Mouse (Mus musculus): Measurements from ENCODE around the gene Atrnl1. TPM values are rescaled to one million over a fixed set of nuclear protein-coding genes. Genes with fewer than 3 reads are reported as not detected.
A peak's percentile ranks its signal among the peaks of the same experiment; 100 is the strongest.

Atrnl1 gene
- polyA plus RNA-seq, 1 experiment from 2014 or later: 5.0 TPM

DNA sequence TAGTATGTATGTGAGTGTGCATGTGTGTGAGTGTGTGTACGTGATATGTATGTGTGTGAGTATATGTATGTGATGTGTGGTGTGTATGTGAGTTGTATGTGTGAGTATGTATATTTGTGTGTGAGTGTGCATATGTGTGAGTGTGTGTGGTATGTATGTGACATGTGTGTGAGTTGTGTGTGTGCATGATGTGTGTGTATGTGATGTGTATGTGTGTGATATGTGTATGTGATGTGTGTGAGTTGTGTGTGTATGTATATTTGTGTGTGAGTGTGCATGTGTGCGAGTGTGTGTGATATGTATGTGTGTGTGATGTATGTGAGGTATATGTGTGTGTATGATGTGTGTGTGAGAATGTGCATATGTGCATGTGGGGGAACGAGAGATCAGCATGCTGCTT, 326.0 kb downstream of the Atrnl1 start:
- Histone ChIP-seq H3K4me3 (ENCODE audit: low read depth, low read length) (no peak overlapping the region), H3K4me2 (ENCODE audit: low read depth, low read length, severe bottlenecking) (no peak overlapping the region), H3K27ac (ENCODE audit: low read depth, low read length) (no peak overlapping the region), H3K9me3 (ENCODE audit: control insufficient read depth, low read length) (no peaks in the 10 kb centered on the region), H3K27me3 (ENCODE audit: control insufficient read depth, insufficient read depth, low read length) (no peaks in the 10 kb centered on the region), H3K36me3 (ENCODE audit: control insufficient read depth, insufficient read depth, low read length) (no peaks in the 10 kb centered on the region), H3K4me1 (replicated peaks; ENCODE audit: control insufficient read depth, insufficient read depth, low read length) (no peaks in the 10 kb centered on the region), H3K9ac (ENCODE audit: low read length) (no peak overlapping the region)
- DNase-seq (ENCODE audit: low spot score): no peak
- 92% methylated on average over 3 of the region's 3 CpGs for WGBS
- ATAC-seq (replicated peaks; ENCODE audit: low FRiP score): no peak

DNA sequence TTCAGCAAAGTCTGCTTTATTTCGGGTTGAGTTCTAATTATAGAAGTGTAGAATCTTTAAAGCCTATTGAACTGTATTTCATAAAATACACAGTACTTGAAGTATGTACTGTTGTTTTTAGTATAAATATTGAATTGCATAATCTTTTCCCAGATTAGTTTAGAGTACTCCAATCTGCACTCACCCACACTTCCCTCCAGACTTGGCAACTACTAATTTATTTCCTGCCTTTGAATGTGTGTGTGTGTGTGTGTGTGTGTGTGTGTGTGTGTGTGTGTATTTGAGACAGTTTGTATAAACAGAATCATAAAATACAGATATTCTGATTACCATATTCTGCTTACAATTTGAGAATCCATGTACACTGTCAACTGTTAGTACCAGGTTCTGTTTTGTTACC, 328.3 kb downstream of the Atrnl1 start:
- ATAC-seq (replicated peaks; ENCODE audit: low FRiP score): no peak
- Histone ChIP-seq H3K9me3 (ENCODE audit: control insufficient read depth, low read length) (no peaks in the 10 kb centered on the region), H3K27me3 (ENCODE audit: control insufficient read depth, insufficient read depth, low read length) (no peaks in the 10 kb centered on the region), H3K4me1 (replicated peaks; ENCODE audit: control insufficient read depth, insufficient read depth, low read length) (no peaks in the 10 kb centered on the region), H3K4me3 (ENCODE audit: low read depth, low read length) (no peak overlapping the region), H3K9ac (ENCODE audit: low read length) (no peak overlapping the region), H3K4me2 (ENCODE audit: low read depth, low read length, severe bottlenecking) (no peak overlapping the region), H3K36me3 (ENCODE audit: control insufficient read depth, insufficient read depth, low read length) (no peaks in the 10 kb centered on the region), H3K27ac (ENCODE audit: low read depth, low read length) (no peak overlapping the region)
- WGBS: 87% methylated on average over 1 of the region's 1 CpGs
- DNase-seq (ENCODE audit: low spot score): no peak

DNA sequence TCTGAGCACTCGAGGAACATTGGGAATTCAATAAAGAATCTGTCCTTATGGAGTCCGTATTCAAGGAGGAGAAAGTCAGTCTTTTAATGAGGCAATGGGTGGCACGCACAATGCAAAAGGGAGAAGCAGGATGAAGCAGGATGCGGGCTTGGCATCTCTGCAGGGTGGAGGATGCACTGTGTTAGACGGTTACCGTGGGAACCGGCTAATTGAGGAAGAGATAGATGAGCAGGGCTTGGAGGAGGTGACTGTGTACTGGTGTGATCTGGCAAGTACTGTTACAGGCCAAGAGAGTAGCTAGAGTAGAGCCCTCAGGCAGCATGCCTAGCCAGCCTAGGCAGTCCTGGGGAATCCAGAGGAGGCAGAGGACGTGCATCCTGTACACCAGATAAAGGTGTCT, 330.7 kb downstream of the Atrnl1 start:
- Histone ChIP-seq H3K4me1 (replicated peaks; ENCODE audit: control insufficient read depth, insufficient read depth, low read length) (no peaks in the 10 kb centered on the region), H3K9ac (ENCODE audit: low read length) (no peak overlapping the region), H3K27me3 (ENCODE audit: control insufficient read depth, insufficient read depth, low read length) (no peaks in the 10 kb centered on the region), H3K9me3 (ENCODE audit: control insufficient read depth, low read length) (no peaks in the 10 kb centered on the region), H3K36me3 (ENCODE audit: control insufficient read depth, insufficient read depth, low read length) (no peaks in the 10 kb centered on the region), H3K4me2 (ENCODE audit: low read depth, low read length, severe bottlenecking) (no peak overlapping the region), H3K4me3 (ENCODE audit: low read depth, low read length) (no peak overlapping the region), H3K27ac (ENCODE audit: low read depth, low read length) (no peak overlapping the region)
- WGBS: 55% methylated on average over 8 of the region's 8 CpGs
- 0 out of 2 replicates have a peak, but pooled peaks have one; percentile 39 for ATAC-seq (replicated peaks; ENCODE audit: low FRiP score)
- no peak for DNase-seq (ENCODE audit: low spot score)

DNA sequence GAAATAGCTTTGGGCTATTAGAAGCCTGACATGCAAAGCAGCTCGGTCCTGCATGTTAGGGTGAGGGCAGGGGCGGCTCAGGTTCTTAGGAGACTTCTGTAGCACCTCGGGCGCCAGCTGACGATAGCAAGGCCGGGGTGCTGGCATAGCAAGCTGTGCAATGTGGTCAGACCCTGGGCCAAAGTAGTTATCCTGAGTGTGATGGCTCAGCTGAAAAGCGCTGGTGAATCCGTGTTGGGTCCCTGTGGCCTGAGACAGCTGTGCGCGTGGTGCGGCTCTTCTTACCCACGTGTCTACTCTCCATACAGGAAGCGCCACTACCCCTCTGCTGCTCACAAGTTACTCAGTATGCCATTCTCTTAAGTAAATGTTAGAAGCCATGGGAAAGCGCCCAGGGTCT, 331.4 kb downstream of the Atrnl1 start:
- no peak for ATAC-seq (replicated peaks; ENCODE audit: low FRiP score)
- Histone ChIP-seq H3K4me3 (ENCODE audit: low read depth, low read length) (no peak overlapping the region), H3K4me1 (replicated peaks; ENCODE audit: control insufficient read depth, insufficient read depth, low read length) (no peaks in the 10 kb centered on the region), H3K4me2 (ENCODE audit: low read depth, low read length, severe bottlenecking) (no peak overlapping the region), H3K9me3 (ENCODE audit: control insufficient read depth, low read length) (no peaks in the 10 kb centered on the region), H3K36me3 (ENCODE audit: control insufficient read depth, insufficient read depth, low read length) (no peaks in the 10 kb centered on the region), H3K27me3 (ENCODE audit: control insufficient read depth, insufficient read depth, low read length) (no peaks in the 10 kb centered on the region), H3K27ac (ENCODE audit: low read depth, low read length) (no peak overlapping the region), H3K9ac (ENCODE audit: low read length) (no peak overlapping the region)
- WGBS: 90% methylated on average over 14 of the region's 14 CpGs
- no peak for DNase-seq (ENCODE audit: low spot score)

DNA sequence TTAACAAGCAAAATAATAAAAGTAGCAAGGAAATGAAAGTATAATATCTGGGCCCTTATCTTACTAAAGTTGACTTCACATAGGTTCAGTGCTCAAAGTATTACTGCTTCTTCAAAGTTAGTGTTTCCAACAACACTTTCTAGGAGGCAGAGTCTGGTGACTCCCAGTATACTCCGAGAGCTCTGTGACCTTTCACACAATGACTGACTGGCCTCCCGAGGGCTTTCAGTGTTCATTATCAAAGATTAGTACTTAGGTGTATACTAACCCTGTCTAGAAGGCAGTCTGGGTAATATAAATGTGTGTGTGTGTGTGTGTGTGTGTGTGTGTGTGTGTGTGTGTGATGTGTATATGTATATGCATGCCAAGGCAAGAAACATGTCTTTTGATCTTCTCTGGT, 332.5 kb downstream of the Atrnl1 start:
- no peak for ATAC-seq (replicated peaks; ENCODE audit: low FRiP score)
- DNase-seq (ENCODE audit: low spot score): no peak
- H3K4me3 ChIP-seq (ENCODE audit: low read depth, low read length): no peak overlapping the region
- no peaks in the 10 kb centered on the region for H3K4me1 ChIP-seq (replicated peaks; ENCODE audit: control insufficient read depth, insufficient read depth, low read length)
- no peaks in the 10 kb centered on the region for H3K27me3 ChIP-seq (ENCODE audit: control insufficient read depth, insufficient read depth, low read length)
- no peak overlapping the region for H3K9ac ChIP-seq (ENCODE audit: low read length)
- no peak overlapping the region for H3K4me2 ChIP-seq (ENCODE audit: low read depth, low read length, severe bottlenecking)
- H3K9me3 ChIP-seq (ENCODE audit: control insufficient read depth, low read length): no peaks in the 10 kb centered on the region
- H3K27ac ChIP-seq (ENCODE audit: low read depth, low read length): no peak overlapping the region
- no peaks in the 10 kb centered on the region for H3K36me3 ChIP-seq (ENCODE audit: control insufficient read depth, insufficient read depth, low read length)
- WGBS: 65% methylated on average over 2 of the region's 2 CpGs

DNA sequence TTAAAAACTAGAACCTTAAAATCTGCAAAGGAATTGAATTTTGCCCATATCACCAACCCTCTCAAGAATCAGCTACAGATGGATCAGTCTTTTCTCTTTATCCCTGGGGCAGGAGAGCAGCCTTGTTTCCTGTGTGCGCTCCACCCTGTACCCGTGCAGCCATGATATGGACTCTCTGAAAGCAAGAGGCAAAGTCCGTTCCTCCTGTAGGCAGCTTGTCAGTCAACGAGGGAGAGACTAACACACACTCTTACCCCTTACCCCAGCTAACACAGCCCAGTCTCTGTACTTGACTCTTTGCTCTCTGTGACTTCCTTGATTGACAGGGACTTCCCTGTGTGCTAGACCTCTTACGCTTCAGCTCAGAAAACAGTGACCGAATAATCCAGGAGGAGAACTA, 333.8 kb downstream of the Atrnl1 start:
- Histone ChIP-seq H3K4me3 (ENCODE audit: low read depth, low read length) (no peak overlapping the region), H3K9ac (ENCODE audit: low read length) (no peak overlapping the region), H3K4me2 (ENCODE audit: low read depth, low read length, severe bottlenecking) (no peak overlapping the region), H3K27me3 (ENCODE audit: control insufficient read depth, insufficient read depth, low read length) (no peaks in the 10 kb centered on the region), H3K4me1 (replicated peaks; ENCODE audit: control insufficient read depth, insufficient read depth, low read length) (no peaks in the 10 kb centered on the region), H3K9me3 (ENCODE audit: control insufficient read depth, low read length) (no peaks in the 10 kb centered on the region), H3K36me3 (ENCODE audit: control insufficient read depth, insufficient read depth, low read length) (no peaks in the 10 kb centered on the region), H3K27ac (ENCODE audit: low read depth, low read length) (no peak overlapping the region)
- no peak for DNase-seq (ENCODE audit: low spot score)
- ATAC-seq (replicated peaks; ENCODE audit: low FRiP score): no peak
- 85% methylated on average over 6 of the region's 6 CpGs for WGBS

DNA sequence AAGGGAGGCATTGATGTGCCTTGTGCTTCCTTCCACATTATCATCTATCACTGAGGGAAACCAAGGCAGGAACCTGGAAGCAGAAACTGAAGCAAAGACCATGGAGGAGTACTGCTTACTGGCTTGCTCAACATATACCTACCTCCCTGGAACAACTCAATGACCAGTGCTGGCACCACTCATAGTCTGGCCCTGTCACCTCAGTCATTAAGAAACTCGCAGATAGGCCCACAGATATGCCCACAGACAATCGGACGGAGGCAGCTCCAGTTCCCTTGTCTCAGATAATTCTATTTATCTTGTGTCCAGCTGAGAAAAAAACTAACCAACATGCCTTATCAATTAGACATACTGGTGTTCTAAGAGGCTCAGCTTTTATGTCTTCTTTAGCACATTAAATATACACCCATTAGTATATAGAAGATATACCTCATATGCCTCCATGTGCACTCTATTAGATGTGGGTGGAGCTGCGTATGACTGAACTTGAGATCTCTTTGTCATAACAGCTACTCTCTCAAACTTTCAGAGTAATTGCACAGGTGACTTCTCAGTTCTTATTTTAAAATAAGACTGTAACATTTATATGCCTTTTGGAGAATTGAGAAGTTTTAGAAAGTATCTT, 334.9 kb downstream of the Atrnl1 start:
- WGBS: 95% methylated on average over 4 of the region's 4 CpGs
- Histone ChIP-seq H3K4me3 (ENCODE audit: low read depth, low read length) (no peak overlapping the region), H3K9ac (ENCODE audit: low read length) (no peak overlapping the region), H3K9me3 (ENCODE audit: control insufficient read depth, low read length) (no peaks in the 10 kb centered on the region), H3K27me3 (ENCODE audit: control insufficient read depth, insufficient read depth, low read length) (no peaks in the 10 kb centered on the region), H3K4me1 (replicated peaks; ENCODE audit: control insufficient read depth, insufficient read depth, low read length) (no peaks in the 10 kb centered on the region), H3K27ac (ENCODE audit: low read depth, low read length) (no peak overlapping the region), H3K36me3 (ENCODE audit: control insufficient read depth, insufficient read depth, low read length) (no peaks in the 10 kb centered on the region), H3K4me2 (ENCODE audit: low read depth, low read length, severe bottlenecking) (no peak overlapping the region)
- ATAC-seq (replicated peaks; ENCODE audit: low FRiP score) (no peak), DNase-seq (ENCODE audit: low spot score) (no peak)

DNA sequence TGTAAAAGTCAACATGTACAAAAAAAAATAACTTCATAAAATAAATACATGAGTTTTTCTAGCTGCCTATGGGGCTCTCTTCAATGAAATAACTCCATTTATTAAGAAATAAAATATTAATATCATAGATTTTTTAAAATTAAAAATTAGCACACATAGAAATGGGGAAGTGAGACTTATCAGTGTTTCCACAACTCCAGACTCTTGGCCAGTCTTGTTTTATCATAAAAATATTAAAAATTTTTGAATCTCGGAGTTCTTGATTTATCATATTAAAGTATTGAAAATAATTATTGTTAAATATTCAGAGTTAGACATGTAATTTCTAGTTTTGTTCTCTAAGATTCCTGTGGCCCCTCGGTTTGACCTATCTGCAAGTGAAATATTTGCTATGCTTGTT, 337.7 kb downstream of the Atrnl1 start:
- ATAC-seq (replicated peaks; ENCODE audit: low FRiP score) (no peak), DNase-seq (ENCODE audit: low spot score) (no peak)
- Histone ChIP-seq H3K9ac (ENCODE audit: low read length) (no peak overlapping the region), H3K36me3 (ENCODE audit: control insufficient read depth, insufficient read depth, low read length) (no peaks in the 10 kb centered on the region), H3K4me1 (replicated peaks; ENCODE audit: control insufficient read depth, insufficient read depth, low read length) (no peaks in the 10 kb centered on the region), H3K27ac (ENCODE audit: low read depth, low read length) (no peak overlapping the region), H3K4me3 (ENCODE audit: low read depth, low read length) (no peak overlapping the region), H3K27me3 (ENCODE audit: control insufficient read depth, insufficient read depth, low read length) (no peaks in the 10 kb centered on the region), H3K4me2 (ENCODE audit: low read depth, low read length, severe bottlenecking) (no peak overlapping the region), H3K9me3 (ENCODE audit: control insufficient read depth, low read length) (no peaks in the 10 kb centered on the region)
- WGBS: 93% methylated on average over 2 of the region's 2 CpGs

DNA sequence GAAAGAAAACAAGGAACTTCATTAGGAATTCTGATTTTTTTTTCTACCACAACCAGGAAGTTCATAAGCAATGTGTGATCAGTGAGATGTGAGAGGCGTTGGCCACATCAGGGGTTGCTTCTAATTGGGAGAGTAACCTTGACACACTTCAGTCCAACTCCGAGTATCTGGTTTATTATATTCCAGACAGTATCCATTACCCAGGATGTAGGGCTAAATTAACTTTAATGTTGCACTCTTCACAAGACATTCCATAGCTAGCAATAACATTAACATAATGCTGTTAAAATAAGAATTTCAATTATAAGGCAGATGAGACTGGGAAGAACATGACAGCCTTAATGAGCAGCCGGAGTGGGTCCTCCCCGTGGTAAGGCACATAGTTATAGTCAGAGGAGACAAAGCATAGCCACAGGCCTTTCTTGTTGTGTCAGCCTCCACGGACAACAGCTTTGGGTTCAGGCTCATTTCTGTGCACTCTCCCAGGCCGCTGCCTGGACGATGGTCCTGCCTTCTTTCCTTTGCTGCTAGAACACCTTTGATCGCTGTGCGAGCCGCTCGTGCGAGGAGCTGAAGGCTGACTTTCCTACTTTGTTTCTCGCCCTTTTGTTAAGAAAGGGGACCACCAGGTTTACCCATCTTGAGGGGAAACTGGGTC, 338.6 kb downstream of the Atrnl1 start:
- no peak overlapping the region for H3K27ac ChIP-seq (ENCODE audit: low read depth, low read length)

More for the DNA sequence above, 338.6 kb downstream of the Atrnl1 start:
- Histone ChIP-seq H3K4me1 (replicated peaks; ENCODE audit: control insufficient read depth, insufficient read depth, low read length) (no peaks in the 10 kb centered on the region), H3K36me3 (ENCODE audit: control insufficient read depth, insufficient read depth, low read length) (no peaks in the 10 kb centered on the region), H3K9me3 (ENCODE audit: control insufficient read depth, low read length) (no peaks in the 10 kb centered on the region), H3K4me3 (ENCODE audit: low read depth, low read length) (no peak overlapping the region), H3K4me2 (ENCODE audit: low read depth, low read length, severe bottlenecking) (no peak overlapping the region), H3K27me3 (ENCODE audit: control insufficient read depth, insufficient read depth, low read length) (no peaks in the 10 kb centered on the region), H3K9ac (ENCODE audit: low read length) (no peak overlapping the region)
- no peak for DNase-seq (ENCODE audit: low spot score)
- 49% methylated on average over 13 of the region's 13 CpGs for WGBS
- ATAC-seq (replicated peaks; ENCODE audit: low FRiP score): no peak

Measured in forebrain, embryonic 11.5 days (tissue).